Mouse (Mus musculus): Measurements from ENCODE around the gene Crtc1. TPM values are rescaled to one million over a fixed set of nuclear protein-coding genes. Genes with fewer than 3 reads are reported as not detected.
A peak's percentile ranks its signal among the peaks of the same experiment; 100 is the strongest.

Crtc1 gene
- polyA plus RNA-seq, 1 experiment: 6.1 TPM

DNA sequence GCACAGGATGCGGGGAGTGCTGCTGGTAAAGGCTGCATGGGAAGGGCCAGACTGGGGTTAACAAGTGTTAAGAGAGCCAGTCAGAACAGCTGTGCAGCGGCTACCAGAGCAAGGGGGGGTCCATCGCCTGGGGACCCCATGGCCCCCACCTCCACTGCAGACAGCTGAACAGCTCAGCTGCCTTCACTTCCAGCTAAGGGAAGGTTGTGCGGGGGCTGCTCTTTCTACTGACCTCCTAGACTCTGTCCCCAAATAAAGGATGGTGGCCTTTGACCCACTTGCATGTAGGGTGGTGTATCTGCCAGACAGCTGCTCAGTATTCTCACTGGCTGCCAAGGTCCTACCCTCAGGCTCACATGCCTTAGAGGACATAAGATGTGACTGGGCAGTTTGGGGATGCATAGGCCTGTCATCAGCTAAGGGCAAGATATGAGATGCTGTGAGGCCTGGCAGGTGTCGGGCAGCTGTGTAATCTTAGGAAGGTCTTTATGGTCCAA, 27.9 kb upstream of the Crtc1 start:
- Histone ChIP-seq H3K27ac (ENCODE audit: control insufficient read depth, insufficient read depth, low read depth, low read length, poor library complexity) (no peak overlapping the region), H3K4me1 (ENCODE audit: control insufficient read depth, insufficient read depth, low read length) (no peaks in the 10 kb centered on the region), H3K4me3 (replicated peaks; ENCODE audit: control insufficient read depth, low read depth, low read length) (no peak overlapping the region)
- no peak for TF ChIP-seq CTCF (IDR thresholded peaks at IDR 0.05; ENCODE audit: control insufficient read depth, insufficient read depth, low read length)
- TF ChIP-seq POLR2A (IDR thresholded peaks at IDR 0.05; ENCODE audit: borderline replicate concordance, control insufficient read depth, low read depth, low read length): no peak
- WGBS: 84% methylated on average over 5 of the region's 5 CpGs

DNA sequence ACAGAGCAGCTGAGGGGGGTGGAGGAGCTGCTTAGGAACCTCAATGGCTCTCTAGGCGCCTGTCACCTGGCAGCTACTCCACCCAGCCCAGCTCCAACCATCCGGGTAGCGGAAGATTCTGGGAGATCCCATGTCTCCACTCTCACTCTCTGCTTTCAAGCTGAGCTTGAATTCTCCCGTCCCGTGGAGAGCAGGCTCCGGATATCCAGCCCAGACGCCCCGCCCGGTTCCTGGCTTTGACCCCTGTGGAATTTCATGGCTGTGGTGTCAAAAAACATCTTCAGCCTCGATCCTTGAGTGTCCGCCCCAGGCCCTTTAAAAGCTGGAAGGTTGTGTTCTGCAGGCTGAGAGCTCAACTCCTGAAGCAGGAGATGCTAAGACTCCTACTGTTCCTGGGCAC, 27.4 kb upstream of the Crtc1 start:
- TF ChIP-seq POLR2A (IDR thresholded peaks at IDR 0.05; ENCODE audit: borderline replicate concordance, control insufficient read depth, low read depth, low read length) (no peak), CTCF (IDR thresholded peaks at IDR 0.05; ENCODE audit: control insufficient read depth, insufficient read depth, low read length) (no peak)
- Histone ChIP-seq H3K4me1 (ENCODE audit: control insufficient read depth, insufficient read depth, low read length) (no peaks in the 10 kb centered on the region), H3K4me3 (replicated peaks; ENCODE audit: control insufficient read depth, low read depth, low read length) (no peak overlapping the region), H3K27ac (ENCODE audit: control insufficient read depth, insufficient read depth, low read depth, low read length, poor library complexity) (peak overlapping the region; percentile 22; the same call in 1 of the 2 replicates)
- whole genome bisulfite sequencing: 91% methylated on average over 11 of the region's 11 CpGs

DNA sequence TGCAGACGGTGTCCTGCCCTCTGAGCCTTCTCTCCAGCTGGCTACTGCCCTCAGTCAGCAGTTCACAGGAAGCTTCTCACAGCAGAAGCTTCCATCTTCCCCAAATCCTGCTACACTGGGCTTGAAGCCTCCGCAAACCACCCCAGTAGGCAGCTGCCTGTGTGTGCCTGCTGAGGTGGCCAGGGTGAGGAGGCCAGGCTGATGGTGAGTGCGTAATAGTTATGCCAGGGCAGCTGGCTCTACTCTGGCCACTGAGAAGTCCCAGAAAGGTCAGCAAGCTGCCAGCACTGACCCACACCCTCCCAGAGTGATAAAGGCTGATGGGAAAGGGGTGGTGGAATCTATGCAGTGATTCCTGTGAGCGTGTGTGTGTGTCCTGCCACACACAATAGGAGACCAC, 26.9 kb upstream of the Crtc1 start:
- Histone ChIP-seq H3K4me3 (replicated peaks; ENCODE audit: control insufficient read depth, low read depth, low read length) (no peak overlapping the region), H3K27ac (ENCODE audit: control insufficient read depth, insufficient read depth, low read depth, low read length, poor library complexity) (peak overlapping the region; percentile 22; the same call in 1 of the 2 replicates), H3K4me1 (ENCODE audit: control insufficient read depth, insufficient read depth, low read length) (no peaks in the 10 kb centered on the region)
- WGBS: 82% methylated on average over 4 of the region's 4 CpGs
- no peak for TF ChIP-seq CTCF (IDR thresholded peaks at IDR 0.05; ENCODE audit: control insufficient read depth, insufficient read depth, low read length)
- no peak for TF ChIP-seq POLR2A (IDR thresholded peaks at IDR 0.05; ENCODE audit: borderline replicate concordance, control insufficient read depth, low read depth, low read length)

DNA sequence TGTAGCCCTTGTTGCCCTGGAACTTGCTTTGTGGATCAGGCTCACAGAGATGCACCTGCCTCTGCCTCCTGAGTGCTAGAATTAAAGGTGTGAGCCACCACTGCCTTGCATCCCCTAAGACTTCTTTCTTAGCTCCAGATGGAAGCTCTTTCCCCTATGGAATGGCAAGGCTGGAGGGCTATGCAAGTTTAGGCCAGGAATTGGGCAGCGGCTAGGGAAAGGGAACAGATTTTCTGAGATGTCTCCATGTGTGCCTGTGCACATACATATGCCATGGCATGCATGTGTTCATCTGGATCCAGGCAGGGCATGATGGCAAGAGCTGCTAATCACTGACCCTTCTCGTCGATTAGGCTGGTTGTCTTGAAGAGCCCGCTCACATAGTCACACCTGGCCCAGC, 26.3 kb upstream of the Crtc1 start:
- 95% methylated on average over 4 of the region's 4 CpGs for WGBS

DNA sequence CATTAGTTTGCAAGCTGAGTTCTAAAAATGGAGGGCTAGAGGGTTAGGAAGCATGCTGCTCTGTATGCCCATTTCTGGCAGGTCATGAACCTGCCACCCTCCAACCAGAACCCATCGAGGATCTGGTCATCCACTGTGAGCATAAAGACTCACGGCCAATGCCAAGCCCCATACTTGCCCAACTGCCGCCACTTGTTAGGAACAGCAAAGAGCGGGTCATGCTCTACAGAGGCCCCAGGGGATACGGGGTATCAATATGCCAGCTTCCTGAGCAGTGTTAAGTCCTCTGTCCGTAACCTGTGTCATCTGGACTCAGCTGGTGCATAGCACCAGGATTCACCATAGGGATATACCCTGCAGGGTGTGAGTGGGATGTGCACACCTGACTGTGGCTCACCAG, 24.8 kb upstream of the Crtc1 start:
- WGBS: 80% methylated on average over 6 of the region's 6 CpGs
- no peaks in the 10 kb centered on the region for H3K4me1 ChIP-seq (ENCODE audit: control insufficient read depth, insufficient read depth, low read length)

More for the DNA sequence above, 26.3 kb upstream of the Crtc1 start:
- Histone ChIP-seq H3K4me1 (ENCODE audit: control insufficient read depth, insufficient read depth, low read length) (no peaks in the 10 kb centered on the region), H3K4me3 (replicated peaks; ENCODE audit: control insufficient read depth, low read depth, low read length) (no peak overlapping the region), H3K27ac (ENCODE audit: control insufficient read depth, insufficient read depth, low read depth, low read length, poor library complexity) (no peak overlapping the region)
- TF ChIP-seq CTCF (IDR thresholded peaks at IDR 0.05; ENCODE audit: control insufficient read depth, insufficient read depth, low read length) (no peak), POLR2A (IDR thresholded peaks at IDR 0.05; ENCODE audit: borderline replicate concordance, control insufficient read depth, low read depth, low read length) (no peak)

DNA sequence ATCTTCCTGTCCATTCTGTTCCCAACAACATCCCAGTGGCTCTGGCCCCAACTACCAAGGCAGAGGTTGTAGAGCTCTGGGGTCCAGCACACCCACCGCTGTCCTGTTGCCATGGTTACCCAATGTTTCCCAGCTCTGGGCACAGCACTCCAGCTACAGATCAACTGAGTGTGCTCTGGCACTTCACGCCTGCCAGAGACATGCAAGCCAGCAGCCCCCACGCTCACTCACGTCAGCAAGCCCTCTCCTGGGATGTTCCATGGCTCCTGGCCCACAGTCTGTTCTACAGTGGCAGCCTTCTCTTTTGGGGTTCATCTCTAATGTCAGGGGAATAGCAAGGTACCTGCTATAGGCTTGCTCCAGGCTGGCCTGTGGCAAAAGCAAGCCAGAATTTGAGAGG, 23.9 kb upstream of the Crtc1 start:
- Histone ChIP-seq H3K4me1 (ENCODE audit: control insufficient read depth, insufficient read depth, low read length) (no peaks in the 10 kb centered on the region), H3K27ac (ENCODE audit: control insufficient read depth, insufficient read depth, low read depth, low read length, poor library complexity) (peak overlapping the region; percentile 4; the same call in 1 of the 2 replicates), H3K4me3 (replicated peaks; ENCODE audit: control insufficient read depth, low read depth, low read length) (no peak overlapping the region)
- no peak for TF ChIP-seq CTCF (IDR thresholded peaks at IDR 0.05; ENCODE audit: control insufficient read depth, insufficient read depth, low read length)
- TF ChIP-seq POLR2A (IDR thresholded peaks at IDR 0.05; ENCODE audit: borderline replicate concordance, control insufficient read depth, low read depth, low read length): no peak
- 88% methylated on average over 4 of the region's 4 CpGs for WGBS

More for the DNA sequence above, 24.8 kb upstream of the Crtc1 start:
- Histone ChIP-seq H3K4me3 (replicated peaks; ENCODE audit: control insufficient read depth, low read depth, low read length) (no peak overlapping the region), H3K27ac (ENCODE audit: control insufficient read depth, insufficient read depth, low read depth, low read length, poor library complexity) (no peak overlapping the region)
- TF ChIP-seq POLR2A (IDR thresholded peaks at IDR 0.05; ENCODE audit: borderline replicate concordance, control insufficient read depth, low read depth, low read length) (no peak), CTCF (IDR thresholded peaks at IDR 0.05; ENCODE audit: control insufficient read depth, insufficient read depth, low read length) (no peak)

DNA sequence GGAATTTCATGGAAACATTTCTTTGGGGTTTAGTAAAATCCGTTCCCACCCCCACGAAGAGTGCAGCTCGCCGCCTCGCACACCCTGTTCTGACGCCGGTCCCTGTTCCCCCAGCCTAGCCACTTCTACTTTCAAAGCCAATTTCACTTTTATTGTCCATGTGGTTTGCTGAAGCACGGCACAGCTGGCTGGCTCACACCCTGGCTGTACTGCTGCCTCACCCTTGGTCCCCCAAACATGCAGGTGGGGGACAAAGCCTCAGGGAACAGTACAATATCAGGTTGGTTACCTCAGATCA, 23.1 kb upstream of the Crtc1 start:
- TF ChIP-seq POLR2A (IDR thresholded peaks at IDR 0.05; ENCODE audit: borderline replicate concordance, control insufficient read depth, low read depth, low read length) (no peak), CTCF (IDR thresholded peaks at IDR 0.05; ENCODE audit: control insufficient read depth, insufficient read depth, low read length) (no peak)
- H3K4me1 ChIP-seq (ENCODE audit: control insufficient read depth, insufficient read depth, low read length): no peaks in the 10 kb centered on the region
- H3K4me3 ChIP-seq (replicated peaks; ENCODE audit: control insufficient read depth, low read depth, low read length): no peak overlapping the region
- 88% methylated on average over 8 of the region's 8 CpGs for WGBS
- H3K27ac ChIP-seq (ENCODE audit: control insufficient read depth, insufficient read depth, low read depth, low read length, poor library complexity): no peak overlapping the region

DNA sequence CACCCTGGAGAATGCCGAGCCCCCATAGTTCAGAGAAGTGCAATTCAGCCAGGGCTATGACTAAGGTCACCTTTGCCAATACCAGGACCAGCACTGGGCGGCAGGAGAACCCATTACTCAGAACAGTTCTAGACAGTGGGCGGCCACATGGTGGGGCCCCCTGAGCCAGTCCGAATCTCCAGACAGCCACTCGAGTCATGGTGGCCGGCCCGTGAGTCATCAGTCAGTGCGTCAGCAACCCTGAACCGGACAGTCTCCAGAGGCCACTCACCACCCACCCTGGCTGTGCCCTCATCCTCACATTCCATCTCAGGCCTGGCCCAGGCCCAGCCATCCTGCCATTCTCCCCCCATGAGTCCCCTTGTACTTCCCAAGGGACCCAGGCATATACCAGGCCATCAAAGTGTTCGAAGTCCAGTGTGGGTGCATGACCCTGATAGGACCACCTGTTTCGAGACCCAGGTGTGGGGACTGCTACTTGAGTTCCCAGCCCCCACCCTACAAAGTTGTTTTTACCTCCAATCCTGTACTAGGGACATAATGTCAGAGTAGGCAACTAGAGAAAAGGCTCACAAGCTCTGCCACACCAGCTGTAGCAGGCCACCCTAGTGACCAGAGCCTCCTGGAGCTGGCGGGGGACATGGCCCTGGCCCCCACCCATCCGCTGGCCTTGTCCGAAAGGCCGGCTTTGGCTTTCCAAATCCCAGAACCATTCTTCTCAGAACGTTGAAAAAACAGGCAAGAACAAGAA, 22.6 kb upstream of the Crtc1 start:
- TF ChIP-seq POLR2A (IDR thresholded peaks at IDR 0.05; ENCODE audit: borderline replicate concordance, control insufficient read depth, low read depth, low read length) (no peak), CTCF (IDR thresholded peaks at IDR 0.05; ENCODE audit: control insufficient read depth, insufficient read depth, low read length) (no peak)
- 93% methylated on average over 16 of the region's 16 CpGs for WGBS
- Histone ChIP-seq H3K4me3 (replicated peaks; ENCODE audit: control insufficient read depth, low read depth, low read length) (no peak overlapping the region), H3K27ac (ENCODE audit: control insufficient read depth, insufficient read depth, low read depth, low read length, poor library complexity) (no peak overlapping the region), H3K4me1 (ENCODE audit: control insufficient read depth, insufficient read depth, low read length) (no peaks in the 10 kb centered on the region)
